Mouse (Mus musculus) gastrocnemius, adult 2 months (tissue): ENCODE data around the gene Tyw1. TPM values are rescaled to one million over a fixed set of nuclear protein-coding genes. Genes with fewer than 3 reads are reported as not detected.
A peak's percentile ranks its signal among the peaks of the same experiment; 100 is the strongest.
"Not testable (repeated sequence)": the region's sequence is repeated elsewhere in the genome, so short reads cannot be mapped to it uniquely, and the experiment has no call there.

Experiments used
- DNase-seq: peaks from one replicate; pipeline ENCODE4 v3.0.0; 2022
- H3K27ac ChIP-seq: fragments of 200-600 bp; 2 replicates; pipeline ENCODE4 v1.8.1; 2022; ENCODE audit warnings: mild to moderate bottlenecking
- H3K4me3 ChIP-seq: fragments of 200-600 bp; 2 replicates; pipeline ENCODE4 v1.8.1; 2022; ENCODE audit warnings: mild to moderate bottlenecking, moderate library complexity
- CTCF ChIP-seq: fragments of 200-600 bp; IDR thresholded peaks from 2 replicates; pipeline ENCODE4 v1.8.1; 2022; ENCODE audit warnings: antibody characterized with exemption, mild to moderate bottlenecking, moderate library complexity
- intact Hi-C: fragments of 180-260 bp; cut with DNase I; formaldehyde crosslinking; loops from one replicate; pipeline ENCODE4 v1.15.1; 2025
- total RNA-seq, 2 experiments: library from RNA; stranded (reverse); gene quantifications; 2 replicates each; pipeline ENCODE4 v1.2.3; 2021

Tyw1 gene
- total RNA-seq, 2 experiments from 2014 or later = 9.5 TPM

- no peak for DNase-seq
- H3K27ac ChIP-seq = no peak overlapping the region
- H3K4me3 ChIP-seq = no peak overlapping the region
- intact Hi-C loops = no loop called here
- no peak for TF ChIP-seq CTCF
Measured at GRCm38 (mm10) chr5:130239236-130239635, 16.2 kb upstream of the Tyw1 start.

- no peak for DNase-seq
- intact Hi-C loops = no loop called here
- TF ChIP-seq CTCF = no peak
- no peak overlapping the region for H3K4me3 ChIP-seq
- no peak overlapping the region for H3K27ac ChIP-seq
Measured at GRCm38 (mm10) chr5:130239856-130240255, 15.6 kb upstream of the Tyw1 start.

GRCm38 (mm10) chr5:130241426-130241825, 14.0 kb upstream of the Tyw1 start:
- TF ChIP-seq CTCF = no peak
- intact Hi-C loops = no loop called here
- DNase-seq = peak; percentile 61
- H3K27ac ChIP-seq = peak overlapping the region; percentile 56
- H3K4me3 ChIP-seq = no peak overlapping the region

- intact Hi-C loops = no loop called here
- DNase-seq = no peak
- no peak overlapping the region for H3K27ac ChIP-seq
Measured at GRCm38 (mm10) chr5:130247823-130248222, 7.6 kb upstream of the Tyw1 start.

GRCm38 (mm10) chr5:130254164-130255016, 1.0 kb upstream of the Tyw1 start:
- no peak for DNase-seq
- intact Hi-C loops = no loop called here
- peak overlapping the region; percentile 98 for H3K27ac ChIP-seq
- peak; percentile 53 for TF ChIP-seq CTCF
- H3K4me3 ChIP-seq = peak overlapping the region; percentile 95

More at GRCm38 (mm10) chr5:130247823-130248222, 7.6 kb upstream of the Tyw1 start:
- H3K4me3 ChIP-seq = no peak overlapping the region
- TF ChIP-seq CTCF = no peak

GRCm38 (mm10) chr5:130255799-130256525, 543 bp downstream of the Tyw1 start:
- DNase-seq, intact Hi-C loops: not testable (repeated sequence)
- H3K4me3 ChIP-seq = peak overlapping the region; percentile 95
- H3K27ac ChIP-seq = peak overlapping the region; percentile 98

- Histone ChIP-seq H3K4me3 (peak overlapping the region; percentile 95), H3K27ac (peak overlapping the region; percentile 98)
- no peak for TF ChIP-seq CTCF
- intact Hi-C loops = no loop called here
- DNase-seq = peak; percentile 96
Measured at GRCm38 (mm10) chr5:130256678-130257271, 1.4 kb downstream of the Tyw1 start.

GRCm38 (mm10) chr5:130257303-130257702, 1.9 kb downstream of the Tyw1 start:
- no peak for DNase-seq
- intact Hi-C loops = no loop called here
- H3K27ac ChIP-seq = peak overlapping the region; percentile 98
- no peak for TF ChIP-seq CTCF
- H3K4me3 ChIP-seq = peak overlapping the region; percentile 95

GRCm38 (mm10) chr5:130263454-130263853, 8.0 kb downstream of the Tyw1 start:
- H3K4me3 ChIP-seq = no peak overlapping the region
- no peak for DNase-seq
- no peak overlapping the region for H3K27ac ChIP-seq
- TF ChIP-seq CTCF = peak; percentile 27; the same call in 1 of the 2 replicates
- intact Hi-C loops = no loop called here

GRCm38 (mm10) chr5:130264433-130265005, 9.1 kb downstream of the Tyw1 start:
- no peak for TF ChIP-seq CTCF
- intact Hi-C loops = no loop called here
- no peak overlapping the region for H3K27ac ChIP-seq
- DNase-seq = no peak
- H3K4me3 ChIP-seq = no peak overlapping the region

- Histone ChIP-seq H3K4me3 (no peak overlapping the region), H3K27ac (no peak overlapping the region)
- DNase-seq = no peak
- intact Hi-C loops = no loop called here
- peak; percentile 57 for TF ChIP-seq CTCF
Measured at GRCm38 (mm10) chr5:130266651-130267050, 11.2 kb downstream of the Tyw1 start.

- DNase-seq = peak; percentile 52
- H3K27ac ChIP-seq = no peak overlapping the region
- peak; percentile 72 for TF ChIP-seq CTCF
- intact Hi-C loops = no loop called here
- H3K4me3 ChIP-seq = no peak overlapping the region
Measured at GRCm38 (mm10) chr5:130267316-130267715, 11.9 kb downstream of the Tyw1 start.
